Mouse (Mus musculus) myocyte (in vitro differentiated cells): Measurements from ENCODE around the gene Pced1b. TPM values are rescaled to one million over a fixed set of nuclear protein-coding genes. Genes with fewer than 3 reads are reported as not detected.

Experiments
- H3K27me3 ChIP-seq: one replicate; pipeline ENCODE4 v1.6.1; 2011; ENCODE audit not compliant: control insufficient read depth, insufficient read depth, insufficient read length
- H3K36me3 ChIP-seq: one replicate; pipeline ENCODE4 v1.6.1; 2011; ENCODE audit not compliant: control insufficient read depth, insufficient read depth
- H3K4me2 ChIP-seq: one replicate; pipeline ENCODE4 v1.6.1; 2011; ENCODE audit warnings: low read depth, control low read depth
- H3K4me3 ChIP-seq: one replicate; pipeline ENCODE4 v1.5.1; 2011; ENCODE audit warnings: mild to moderate bottlenecking, control low read depth, moderate library complexity
- H3K79me2 ChIP-seq: one replicate; pipeline ENCODE4 v1.6.1; 2011; ENCODE audit not compliant: control insufficient read depth, insufficient read depth
- H3ac ChIP-seq: one replicate; pipeline ENCODE4 v1.6.1; 2011; ENCODE audit not compliant: control insufficient read depth, insufficient read length
- CEBPB ChIP-seq: IDR thresholded peaks from 2 replicates; pipeline ENCODE4 v1.6.1; 2011; ENCODE audit warnings: mild to moderate bottlenecking, moderate library complexity; ENCODE audit not compliant: poor library complexity, insufficient read depth, severe bottlenecking
- E2F4 ChIP-seq: IDR thresholded peaks from one replicate; pipeline ENCODE4 v1.6.1; 2011; ENCODE audit warnings: mild to moderate bottlenecking, control low read depth, moderate library complexity; ENCODE audit not compliant: insufficient read depth
- MAX ChIP-seq: IDR thresholded peaks from one replicate; pipeline ENCODE4 v1.6.1; 2011; ENCODE audit warnings: low read depth, mild to moderate bottlenecking, control low read depth
- MYOD1 ChIP-seq, 3 experiments: IDR thresholded peaks; one replicate each; pipeline ENCODE4 v1.6.1; 2011; ENCODE audit warnings: control low read depth in 2 of 3, low read depth in 2 of 3, mild to moderate bottlenecking in 2 of 3, moderate library complexity in 1 of 3; ENCODE audit not compliant: insufficient read length in 2 of 3, control insufficient read depth in 1 of 3
- MYOG ChIP-seq, 3 experiments: IDR thresholded peaks; one replicate each; pipeline ENCODE4 v1.6.1; 2011; ENCODE audit warnings: control low read depth in 2 of 3, low read depth in 2 of 3, mild to moderate bottlenecking in 2 of 3; ENCODE audit not compliant: insufficient read length in 2 of 3, control insufficient read depth in 1 of 3, insufficient read depth in 1 of 3
- POLR2A ChIP-seq: IDR thresholded peaks from one replicate; pipeline ENCODE4 v1.6.1; 2011; ENCODE audit warnings: low read depth, mild to moderate bottlenecking, control low read depth, moderate library complexity; ENCODE audit not compliant: insufficient read length
- POLR2AphosphoS2 ChIP-seq: IDR thresholded peaks from one replicate; pipeline ENCODE4 v1.6.1; 2011; ENCODE audit warnings: low read depth, control low read depth; ENCODE audit not compliant: insufficient read length
- REST ChIP-seq: IDR thresholded peaks from one replicate; pipeline ENCODE4 v1.6.1; 2011; ENCODE audit warnings: mild to moderate bottlenecking, control low read depth, moderate library complexity; ENCODE audit not compliant: insufficient read depth, insufficient read length
- SRF ChIP-seq: IDR thresholded peaks from one replicate; pipeline ENCODE4 v1.6.1; 2011; ENCODE audit warnings: low read depth; ENCODE audit not compliant: control insufficient read depth, insufficient read length
- TCF12 ChIP-seq: IDR thresholded peaks from one replicate; pipeline ENCODE4 v1.6.1; 2011; ENCODE audit warnings: mild to moderate bottlenecking, control low read depth; ENCODE audit not compliant: poor library complexity, insufficient read depth, severe bottlenecking
- TCF3 ChIP-seq: IDR thresholded peaks from one replicate; pipeline ENCODE4 v1.6.1; 2011; ENCODE audit warnings: low read depth, control low read depth; ENCODE audit not compliant: insufficient read length
- USF1 ChIP-seq: IDR thresholded peaks from one replicate; pipeline ENCODE4 v1.6.1; 2011; ENCODE audit warnings: low read depth, mild to moderate bottlenecking, control low read depth, moderate library complexity
- polyA plus RNA-seq: library from polyadenylated mRNA; unstranded; fragments of >200 nt; fragmentation: generic; extraction: Trizol; gene quantifications from one replicate; pipeline ENCODE4 v1.2.1, GENCODE M21; 2012; ENCODE audit warnings: missing spikeins

Pced1b gene
- polyA plus RNA-seq, 1 experiment: 0.68 TPM

DNA sequence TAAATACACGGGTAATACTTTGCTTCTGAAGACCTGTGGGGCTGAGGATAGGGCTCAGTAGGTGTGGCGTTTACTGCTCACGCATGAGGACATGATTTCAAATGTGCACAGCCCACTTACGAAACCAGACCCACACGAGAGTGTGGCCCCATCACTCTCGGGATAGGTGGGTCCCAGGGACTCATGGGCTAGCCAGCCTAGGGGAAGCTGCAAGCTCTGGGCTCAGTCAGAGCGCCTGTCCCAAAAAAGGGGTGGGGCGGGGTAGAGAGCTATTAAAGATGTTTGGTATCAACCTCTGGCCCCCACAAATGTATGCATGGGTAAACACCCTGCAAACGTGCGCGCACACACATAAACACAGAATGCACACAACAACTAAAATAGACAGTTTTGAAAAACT is 9.5 kb downstream of the Pced1b start:
- Histone ChIP-seq H3K79me2 (no peaks in the 10 kb centered on the region), H3K4me2 (no peak overlapping the region), H3ac (no peak overlapping the region), H3K27me3 (no peaks in the 10 kb centered on the region), H3K36me3 (no peaks in the 10 kb centered on the region), H3K4me3 (no peak overlapping the region)
- TF ChIP-seq TCF12 (no peak), MAX (no peak), POLR2A (no peak), USF1 (no peak), REST (no peak), MYOG (IDR thresholded peaks at IDR 0.05; ENCODE audit: control insufficient read depth in 1 of 3, insufficient read depth in 1 of 3, insufficient read length in 2 of 3, low read depth in 2 of 3) (no peak), CEBPB (no peak), TCF3 (no peak), SRF (no peak), POLR2AphosphoS2 (no peak), MYOD1 (IDR thresholded peaks at IDR 0.05; ENCODE audit: control insufficient read depth in 1 of 3, insufficient read length in 2 of 3, low read depth in 2 of 3) (no peak)

- Histone ChIP-seq H3K4me2 (no peak overlapping the region), H3K79me2 (no peaks in the 10 kb centered on the region), H3K4me3 (no peak overlapping the region), H3K36me3 (no peaks in the 10 kb centered on the region), H3ac (no peak overlapping the region), H3K27me3 (no peaks in the 10 kb centered on the region)
- TF ChIP-seq CEBPB: no peak
- TF ChIP-seq POLR2AphosphoS2: no peak
- no peak for TF ChIP-seq USF1
- no peak for TF ChIP-seq REST
- no peak for TF ChIP-seq E2F4
Observed at GRCm38 (mm10) chr15:97257206-97257775, 10.4 kb downstream of the Pced1b start.

DNA sequence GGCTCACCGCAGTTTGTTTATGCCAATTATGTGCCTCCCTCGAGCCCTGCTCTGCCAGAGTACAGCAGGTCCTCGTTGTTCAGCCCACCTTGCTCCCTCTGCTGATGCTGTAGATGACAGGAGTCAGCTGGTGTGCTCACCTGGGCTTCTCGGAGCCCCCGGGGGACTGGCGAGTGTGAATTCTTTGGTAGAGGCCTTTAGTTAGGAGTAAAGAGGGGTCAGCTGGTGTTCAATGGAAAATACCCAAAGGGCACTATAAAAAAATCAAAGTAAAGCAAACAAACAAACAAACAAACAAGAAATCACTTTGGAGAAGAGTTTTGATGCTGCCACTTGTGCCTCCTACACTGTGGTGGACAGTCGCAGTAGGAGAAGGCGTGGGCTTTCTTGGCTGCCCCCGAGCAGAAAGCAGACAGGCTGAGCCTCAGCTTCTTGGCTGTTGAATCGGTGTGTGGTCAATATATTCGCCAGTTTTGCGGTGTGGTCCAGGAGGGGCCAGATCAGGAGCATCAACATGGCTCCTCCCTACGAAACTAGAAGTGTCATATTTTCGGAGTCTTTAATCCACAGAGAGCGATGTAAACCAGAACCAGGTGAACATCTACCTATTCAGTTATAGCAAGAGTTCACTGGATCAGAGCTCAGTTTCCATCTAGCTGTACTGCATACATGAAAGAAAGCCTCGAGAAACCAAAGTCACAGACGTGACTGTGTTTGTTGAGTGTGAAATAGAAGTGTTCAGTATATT is 11.8 kb downstream of the Pced1b start:
- TF ChIP-seq POLR2AphosphoS2: no peak
- TF ChIP-seq POLR2A: no peak
- TF ChIP-seq MYOG (IDR thresholded peaks at IDR 0.05; ENCODE audit: control insufficient read depth in 1 of 3, insufficient read depth in 1 of 3, insufficient read length in 2 of 3, low read depth in 2 of 3): no peak
- no peak for TF ChIP-seq USF1
- TF ChIP-seq E2F4: no peak
- TF ChIP-seq MYOD1 (IDR thresholded peaks at IDR 0.05; ENCODE audit: control insufficient read depth in 1 of 3, insufficient read length in 2 of 3, low read depth in 2 of 3): no peak
- no peak for TF ChIP-seq TCF12
- no peak for TF ChIP-seq REST
- no peak for TF ChIP-seq TCF3
- no peak for TF ChIP-seq CEBPB
- no peak for TF ChIP-seq MAX
- no peak for TF ChIP-seq SRF
- H3ac ChIP-seq: no peak overlapping the region
- no peaks in the 10 kb centered on the region for H3K27me3 ChIP-seq
- H3K36me3 ChIP-seq: no peaks in the 10 kb centered on the region
- H3K79me2 ChIP-seq: no peaks in the 10 kb centered on the region
- H3K4me3 ChIP-seq: no peak overlapping the region
- H3K4me2 ChIP-seq: no peak overlapping the region

- no peaks in the 10 kb centered on the region for H3K79me2 ChIP-seq
- H3K4me3 ChIP-seq: no peak overlapping the region
- no peak overlapping the region for H3K4me2 ChIP-seq
- no peak overlapping the region for H3ac ChIP-seq
- no peaks in the 10 kb centered on the region for H3K27me3 ChIP-seq
- no peaks in the 10 kb centered on the region for H3K36me3 ChIP-seq
- TF ChIP-seq TCF3 (no peak), MYOG (IDR thresholded peaks at IDR 0.05; ENCODE audit: control insufficient read depth in 1 of 3, insufficient read depth in 1 of 3, insufficient read length in 2 of 3, low read depth in 2 of 3) (no peak), POLR2AphosphoS2 (no peak), MAX (no peak), USF1 (no peak), REST (no peak), TCF12 (no peak), POLR2A (no peak), E2F4 (no peak), CEBPB (no peak), MYOD1 (IDR thresholded peaks at IDR 0.05; ENCODE audit: control insufficient read depth in 1 of 3, insufficient read length in 2 of 3, low read depth in 2 of 3) (no peak), SRF (no peak)
Observed at GRCm38 (mm10) chr15:97259300-97259699, 12.4 kb downstream of the Pced1b start.
